ENCODE assay signal across 12 mouse cellular contexts in genomic region chr9:70926820-70927588, GRCm38 (mm10). TPM values are rescaled to one million over a fixed set of nuclear protein-coding genes. Genes with fewer than 3 reads are reported as not detected.
DNase-seq lines count a peak whose midpoint lies in the region; ATAC-seq lines count a peak whose summit lies in the region.
"Had no signal": no experiment of that assay in that cellular context is flagged by ENCODE, and none has a peak within 500 bp of the region (broad histone marks: within the 10 kb centered on the region; RNA-seq: fewer than 3 reads in every experiment).

No protein-coding gene starts in this region.

- no peak for DNase-seq in hindbrain, embryonic 10.5 days (ENCODE audit: low spot score)
- no peak for DNase-seq in hindbrain, embryonic 11.5 days (ENCODE audit: low spot score)
- DNase-seq in MEL-GATA-1-ER (ENCODE audit: extremely low read depth, low read depth): peak; percentile 96
- DNase-seq in heart, postnatal 4 days: peak; percentile 29
- DNase-seq in lung, postnatal 14 days: peak; percentile 21
- DNase-seq in layer of hippocampus, adult 9-10 months (ENCODE audit: low spot score): no peak
- DNase-seq in gastrocnemius, adult 8-10 months (ENCODE audit: low spot score in 2 of 2): no peak
- DNase-seq in thymus, postnatal 14 days: no peak

- no peaks in the 10 kb centered on the region for H3K9me3 ChIP-seq in hindbrain, embryonic 10.5 days
- no peaks in the 10 kb centered on the region for H3K9me3 ChIP-seq in hindbrain, embryonic 11.5 days (ENCODE audit: control insufficient read depth, low read length)
- H3K9me3 ChIP-seq: embryonic facial prominence, embryonic 15.5 days; hindbrain, embryonic 15.5 days; limb, embryonic 15.5 days had no signal

- H3K9ac ChIP-seq in hindbrain, embryonic 11.5 days (ENCODE audit: low read depth, low read length): no peak overlapping the region
- H3K9ac ChIP-seq: embryonic facial prominence, embryonic 15.5 days; hindbrain, embryonic 15.5 days; limb, embryonic 15.5 days had no signal

- WGBS in hindbrain, embryonic 10.5 days: 75% methylated on average over 6 of the region's 6 CpGs
- 64% methylated on average over 6 of the region's 6 CpGs for WGBS in hindbrain, embryonic 11.5 days

- H3K4me2 ChIP-seq in hindbrain, embryonic 11.5 days (replicated peaks; ENCODE audit: low read depth, low read length): no peak overlapping the region
- H3K4me2 ChIP-seq: embryonic facial prominence, embryonic 15.5 days; hindbrain, embryonic 15.5 days; limb, embryonic 15.5 days had no signal

- ATAC-seq in hindbrain, embryonic 11.5 days (ENCODE audit: low FRiP score): no peak

- H3K4me3 ChIP-seq in hindbrain, embryonic 10.5 days: no peak overlapping the region
- no peak overlapping the region for H3K4me3 ChIP-seq in hindbrain, embryonic 11.5 days (ENCODE audit: low read depth, low read length)
- H3K4me3 ChIP-seq: embryonic facial prominence, embryonic 15.5 days; hindbrain, embryonic 15.5 days; limb, embryonic 15.5 days had no signal

- H3K27ac ChIP-seq in hindbrain, embryonic 10.5 days: peak overlapping the region; percentile 35
- H3K27ac ChIP-seq in hindbrain, embryonic 11.5 days (ENCODE audit: low read depth, low read length): no peak overlapping the region
- H3K27ac ChIP-seq: embryonic facial prominence, embryonic 15.5 days; hindbrain, embryonic 15.5 days; limb, embryonic 15.5 days had no signal

- H3K4me1 ChIP-seq in hindbrain, embryonic 10.5 days (replicated peaks): peaks cover 3% of the 10 kb centered on the region
- H3K4me1 ChIP-seq in hindbrain, embryonic 11.5 days (replicated peaks; ENCODE audit: control insufficient read depth, insufficient read depth, low read length): no peaks in the 10 kb centered on the region

- no peaks in the 10 kb centered on the region for H3K27me3 ChIP-seq in hindbrain, embryonic 10.5 days (ENCODE audit: insufficient read depth, poor library complexity, severe bottlenecking)
- H3K27me3 ChIP-seq in hindbrain, embryonic 11.5 days (ENCODE audit: control insufficient read depth, insufficient read depth, low read length): no peaks in the 10 kb centered on the region
- H3K27me3 ChIP-seq: embryonic facial prominence, embryonic 15.5 days; hindbrain, embryonic 15.5 days; limb, embryonic 15.5 days had no signal

- no peaks in the 10 kb centered on the region for H3K36me3 ChIP-seq in hindbrain, embryonic 10.5 days
- no peaks in the 10 kb centered on the region for H3K36me3 ChIP-seq in hindbrain, embryonic 11.5 days (ENCODE audit: control insufficient read depth, insufficient read depth, low read length)
- H3K36me3 ChIP-seq: embryonic facial prominence, embryonic 15.5 days; hindbrain, embryonic 15.5 days; limb, embryonic 15.5 days had no signal

RNA-seq across cellular contexts. Expression of gene Lipc, which starts 25.0 kb away (rescaled TPM):
- not detected in 2 replicates for polyA plus RNA-seq in hindbrain, embryonic 10.5 days (2016; fragmentation: Nextera tagmentation; extraction: Ambion mirVana)
- not detected in 2 replicates for polyA plus RNA-seq in hindbrain, embryonic 11.5 days (2014; fragmentation: Nextera tagmentation; extraction: Ambion mirVana)
- total RNA-seq in heart, postnatal 4 days (2021): under 1 TPM in 1 of 2 experiments, not detected in 1; 0.41 TPM
- total RNA-seq in gastrocnemius, adult 8-10 months (2022): not detected
- total RNA-seq: neutrophil, adult 5-6 weeks had no signal
- polyA plus RNA-seq: hindbrain, embryonic 15.5 days had no signal

Comparison
In these comparisons a context has a peak if more than half of its experiments do, and no peak if none do; other contexts are left out.
1. DNase-seq: peak in MEL-GATA-1-ER (single experiment), heart, postnatal 4 days (single experiment) and lung, postnatal 14 days (single experiment); none in hindbrain, embryonic 10.5 days (single experiment), hindbrain, embryonic 11.5 days (single experiment), layer of hippocampus, adult 9-10 months (single experiment), gastrocnemius, adult 8-10 months (0 of 2) and thymus, postnatal 14 days (single experiment).